Mouse (Mus musculus) urinary bladder, postnatal 25 days (tissue): Measurements from ENCODE around the gene Ergic1.
A peak's percentile ranks its signal among the peaks of the same experiment; 100 is the strongest.

Experiments used
- DNase-seq: peaks from one replicate; pipeline ENCODE4 v3.0.0; 2022; ENCODE audit warnings: low spot score

Ergic1 gene

GRCm38 (mm10) chr17:26601514-26601913 is 40.2 kb downstream of the Ergic1 start:
- DNase-seq = no peak

GRCm38 (mm10) chr17:26601926-26602325 is 40.6 kb downstream of the Ergic1 start:
- no peak for DNase-seq

GRCm38 (mm10) chr17:26602371-26602885 is 41.1 kb downstream of the Ergic1 start:
- DNase-seq = peak; percentile 78

- DNase-seq = no peak
Measured at GRCm38 (mm10) chr17:26603311-26603710, 42.0 kb downstream of the Ergic1 start.

GRCm38 (mm10) chr17:26605636-26606035 is 44.3 kb downstream of the Ergic1 start:
- DNase-seq = no peak

- no peak for DNase-seq
Measured at GRCm38 (mm10) chr17:26606516-26606915, 45.2 kb downstream of the Ergic1 start.

- DNase-seq = no peak
Measured at GRCm38 (mm10) chr17:26608348-26608747, 47.1 kb downstream of the Ergic1 start.

- no peak for DNase-seq
Measured at GRCm38 (mm10) chr17:26608877-26609276, 47.6 kb downstream of the Ergic1 start.

GRCm38 (mm10) chr17:26609820-26610219 is 48.5 kb downstream of the Ergic1 start:
- DNase-seq = no peak

- DNase-seq = no peak
Measured at GRCm38 (mm10) chr17:26611328-26611727, 50.0 kb downstream of the Ergic1 start.

- no peak for DNase-seq
Measured at GRCm38 (mm10) chr17:26611918-26612317, 50.6 kb downstream of the Ergic1 start.

GRCm38 (mm10) chr17:26614286-26614685 is 53.0 kb downstream of the Ergic1 start:
- no peak for DNase-seq

GRCm38 (mm10) chr17:26614708-26615486 is 53.6 kb downstream of the Ergic1 start:
- no peak for DNase-seq

GRCm38 (mm10) chr17:26616696-26617095 is 55.4 kb downstream of the Ergic1 start:
- DNase-seq = no peak

- DNase-seq = no peak
Measured at GRCm38 (mm10) chr17:26618498-26618897, 57.2 kb downstream of the Ergic1 start.

GRCm38 (mm10) chr17:26619577-26619976 is 58.3 kb downstream of the Ergic1 start:
- DNase-seq = no peak

- DNase-seq = no peak
Measured at GRCm38 (mm10) chr17:26620292-26620691, 59.0 kb downstream of the Ergic1 start.

GRCm38 (mm10) chr17:26620786-26621766 is 59.8 kb downstream of the Ergic1 start:
- no peak for DNase-seq

GRCm38 (mm10) chr17:26621912-26622311 is 60.6 kb downstream of the Ergic1 start:
- no peak for DNase-seq

GRCm38 (mm10) chr17:26623991-26624390 is 62.7 kb downstream of the Ergic1 start:
- no peak for DNase-seq

- DNase-seq = no peak
Measured at GRCm38 (mm10) chr17:26624999-26625398, 63.7 kb downstream of the Ergic1 start.

- no peak for DNase-seq
Measured at GRCm38 (mm10) chr17:26625521-26626010, 64.3 kb downstream of the Ergic1 start.
